Mouse (Mus musculus): ENCODE data around the gene Zfp12.

DNA sequence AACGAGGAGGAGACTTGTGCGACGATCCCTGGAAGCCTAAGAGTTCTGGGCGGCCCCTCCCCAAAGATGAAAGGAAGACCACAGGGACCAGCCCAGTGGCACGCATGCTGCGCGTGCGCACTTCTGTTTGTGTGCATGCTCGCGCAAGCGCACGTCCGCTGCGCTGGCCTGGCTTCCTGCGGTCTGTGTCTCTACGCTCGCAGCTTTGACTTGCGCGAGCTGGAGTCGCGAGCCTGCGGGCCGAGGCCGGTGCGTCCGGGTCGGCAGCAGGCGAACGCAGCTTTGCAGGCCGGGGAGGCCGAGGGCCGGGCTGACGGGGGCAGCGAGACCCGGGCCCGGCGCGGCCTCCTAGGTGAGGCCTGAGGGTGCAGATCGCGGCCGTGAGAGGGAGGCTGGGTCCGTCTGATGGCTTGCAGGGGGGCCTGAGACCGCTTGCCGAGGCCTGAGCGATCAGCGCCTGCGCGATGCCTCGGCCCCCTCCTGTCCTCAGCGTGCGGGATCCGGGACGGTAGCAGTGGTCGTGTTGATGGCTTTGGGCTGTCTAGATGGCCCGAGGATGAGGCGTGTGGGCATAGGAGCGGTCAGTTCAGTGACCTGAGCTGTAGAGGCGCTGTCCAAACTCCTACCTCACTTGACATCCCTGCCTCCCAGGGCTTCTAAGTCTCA lies at the start of gene Zfp12:
- TF ChIP-seq CTCF (IDR thresholded peaks at IDR 0.05; ENCODE audit: low read depth, low read length) (peak; percentile 54), POLR2A (IDR thresholded peaks at IDR 0.05; ENCODE audit: extremely low read depth, insufficient read depth, low read length) (no peak)

All from liver, adult 2 months (tissue).